Mouse (Mus musculus): ENCODE data around the gene Gfod1.

Gfod1 gene

DNA sequence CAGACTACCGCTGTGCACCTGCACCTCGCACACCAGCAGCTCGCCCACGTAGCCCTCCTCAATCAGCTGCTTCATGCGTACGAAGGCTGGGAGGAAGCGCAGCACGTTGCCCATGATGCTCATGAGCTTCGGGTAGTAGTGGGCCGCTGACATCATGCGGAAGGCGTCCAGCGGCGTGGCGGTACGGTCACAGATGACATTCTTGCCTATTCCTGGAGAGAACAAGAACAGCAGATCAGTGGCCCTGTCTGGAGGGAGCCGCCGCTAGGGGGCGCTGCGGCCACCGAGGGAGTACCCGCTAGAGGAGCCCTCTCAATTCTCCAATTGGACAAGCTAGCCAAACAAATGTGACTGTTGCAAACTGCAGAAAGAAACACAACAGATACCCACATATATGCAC is 102.9 kb downstream of the Gfod1 start:
- no peak for DNase-seq (ENCODE audit: low spot score in 2 of 2)

DNA sequence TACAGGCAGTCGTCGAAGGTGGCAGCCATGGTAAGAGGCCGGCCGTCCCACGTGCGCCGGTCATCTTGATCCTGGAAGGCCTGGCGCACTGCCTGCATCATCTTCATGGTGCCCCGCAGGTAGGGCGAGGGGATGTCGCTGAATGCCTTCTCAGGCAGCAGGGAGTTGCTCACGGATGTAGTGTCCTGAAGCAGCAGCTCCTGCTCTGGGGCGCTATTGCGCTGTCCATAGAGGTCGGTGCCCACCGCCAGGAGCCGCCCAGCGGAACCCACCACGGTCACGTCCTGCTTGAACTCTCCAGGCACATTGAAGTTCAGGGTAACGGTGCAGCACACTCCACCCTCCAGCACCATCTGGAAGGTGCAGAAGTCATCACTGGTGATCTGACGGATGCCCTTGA is 103.5 kb downstream of the Gfod1 start:
- no peak for DNase-seq (ENCODE audit: low spot score in 2 of 2)

DNA sequence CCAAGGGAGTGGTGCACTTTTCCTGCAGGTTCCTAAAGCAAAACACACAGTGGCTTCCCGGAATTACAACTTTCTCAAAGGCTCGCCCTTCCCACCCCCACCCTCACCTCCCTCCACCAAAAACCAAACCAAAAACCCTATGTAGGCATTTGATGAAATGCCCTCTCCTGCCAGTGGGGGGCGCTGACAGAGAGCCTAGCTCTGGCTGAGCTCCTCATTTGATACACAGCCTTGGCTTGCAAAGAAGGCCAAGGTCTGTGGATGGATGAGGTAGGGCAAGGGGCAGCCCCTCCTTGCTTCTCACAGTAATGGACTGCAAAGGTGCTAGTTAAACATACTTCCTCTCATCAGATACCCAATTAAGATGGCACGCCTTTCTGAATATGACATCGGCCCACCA is 104.2 kb downstream of the Gfod1 start:
- no peak for DNase-seq (ENCODE audit: low spot score in 2 of 2)

DNA sequence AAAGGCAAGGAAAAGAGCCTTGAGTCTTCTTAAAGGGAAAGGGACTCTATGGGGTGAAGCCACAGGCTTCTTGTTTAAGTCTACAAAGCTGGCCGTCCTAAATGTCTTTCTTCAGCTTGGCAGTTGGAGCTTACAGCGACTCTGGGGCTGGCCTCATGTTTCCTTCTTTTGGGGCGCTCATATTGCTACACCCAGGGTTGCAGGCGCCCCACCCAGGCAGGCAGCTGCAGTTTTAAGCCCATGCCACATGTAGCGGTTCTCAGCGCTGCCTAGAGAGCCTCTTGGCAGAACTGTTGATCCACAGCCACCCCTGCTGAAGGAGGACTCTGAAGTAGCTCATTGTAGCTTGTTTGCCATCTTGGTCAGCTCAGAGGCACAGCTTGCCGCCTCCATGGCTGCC is 104.7 kb downstream of the Gfod1 start:
- DNase-seq (ENCODE audit: low spot score in 2 of 2): no peak

DNA sequence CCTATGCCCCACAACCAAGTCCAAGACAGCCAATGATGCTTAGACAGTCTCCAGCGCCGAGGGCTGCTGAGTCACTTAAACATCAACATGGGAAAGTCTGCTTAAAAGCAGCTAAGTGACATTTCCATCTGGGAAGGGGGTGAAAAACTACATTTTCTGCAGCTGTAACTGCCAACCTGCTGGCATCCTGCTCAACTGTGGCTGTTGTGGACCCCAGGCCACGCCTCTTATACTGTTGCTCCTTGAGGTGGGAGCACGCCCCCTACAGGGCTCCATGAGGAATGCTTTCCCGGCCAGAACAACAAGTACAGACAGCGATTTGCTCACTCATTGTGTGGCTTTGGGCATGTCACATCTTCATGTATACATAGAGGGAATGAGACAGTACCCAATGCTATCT is 106.8 kb downstream of the Gfod1 start:
- DNase-seq (ENCODE audit: low spot score in 2 of 2): no peak

DNA sequence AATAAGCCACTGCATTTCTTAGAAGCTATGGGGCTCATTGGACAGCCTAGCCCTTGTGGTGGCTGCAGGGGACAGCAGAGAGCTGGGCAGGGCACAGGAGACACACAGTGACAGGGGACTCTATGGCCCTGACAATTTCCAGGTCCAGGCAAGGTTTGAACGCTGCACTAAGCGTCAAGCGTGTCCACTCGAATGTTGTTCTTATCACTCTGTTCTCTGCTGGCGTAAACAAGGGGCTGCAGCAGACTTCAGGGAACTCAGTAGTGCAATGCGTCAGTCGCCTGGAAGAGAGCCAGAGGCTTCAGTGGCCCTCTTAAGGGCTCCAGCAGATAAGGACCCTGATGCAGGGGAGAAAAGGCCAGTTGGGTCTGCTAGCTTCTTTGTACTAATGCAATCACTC is 108.0 kb downstream of the Gfod1 start:
- DNase-seq (ENCODE audit: low spot score in 2 of 2): no peak

DNA sequence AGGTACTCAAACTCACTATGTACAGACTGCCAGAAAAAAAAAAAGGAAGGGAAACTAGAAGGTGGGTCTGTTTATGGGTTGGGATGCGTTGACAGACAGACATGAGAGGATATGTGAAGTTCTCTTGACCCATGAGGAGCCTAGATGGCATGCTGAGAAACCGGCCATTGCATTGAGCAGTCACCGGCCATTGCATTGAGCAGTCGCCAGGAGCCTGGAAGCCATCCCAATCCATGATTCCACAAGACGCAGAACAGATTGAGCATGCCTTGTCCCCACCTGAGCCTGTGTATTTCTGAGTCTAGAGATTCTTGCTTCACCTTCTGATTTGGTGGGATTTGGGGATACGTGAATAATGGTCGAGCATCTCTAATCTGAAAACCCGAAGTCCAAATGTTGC is 110.0 kb downstream of the Gfod1 start:
- DNase-seq (ENCODE audit: low spot score in 2 of 2): no peak

DNA sequence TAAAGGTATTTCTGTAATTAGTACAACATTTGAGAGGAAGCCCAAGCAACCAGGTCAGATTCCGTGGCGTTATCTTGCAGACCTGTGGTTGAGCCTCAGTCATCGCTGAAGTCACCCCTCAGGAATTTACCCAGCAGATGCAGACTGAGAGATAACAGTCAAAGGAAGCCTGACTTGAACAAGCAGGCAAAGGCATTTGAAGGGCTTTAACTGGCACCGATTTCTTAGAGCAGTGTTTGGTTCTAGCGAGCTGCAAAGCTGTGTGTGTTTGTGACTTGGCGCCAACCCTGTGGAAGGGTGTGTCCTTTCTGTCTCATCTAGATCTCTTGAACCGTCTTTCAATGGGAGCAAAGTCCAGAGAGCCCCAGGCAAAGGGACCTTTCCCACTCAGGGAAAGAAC is 110.7 kb downstream of the Gfod1 start:
- peak in 1 of 2 experiments; percentile 38 for DNase-seq (ENCODE audit: low spot score in 2 of 2)

DNA sequence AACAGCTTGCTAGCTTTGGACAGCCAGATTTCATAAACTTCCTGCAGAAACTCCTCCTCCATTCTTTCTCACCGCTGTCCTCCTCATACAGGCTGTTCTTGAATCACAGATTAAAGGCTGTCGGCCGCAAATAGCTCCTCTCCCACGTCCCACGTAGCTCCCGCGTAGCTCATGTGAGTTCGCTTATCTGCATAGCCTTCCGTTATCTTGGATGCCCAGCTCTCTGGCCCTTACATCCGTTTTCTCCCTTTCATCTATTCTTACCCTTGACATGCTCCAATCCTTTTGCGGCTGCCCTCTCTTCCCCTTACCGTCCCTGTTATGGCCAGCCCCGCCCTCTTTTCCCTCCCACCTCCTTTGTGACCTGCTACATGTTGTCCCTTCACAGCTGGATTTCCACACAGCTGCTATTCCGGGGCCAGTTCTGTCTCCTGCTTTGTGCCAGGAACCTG is 112.2 kb downstream of the Gfod1 start:
- DNase-seq (ENCODE audit: low spot score in 2 of 2): no peak

DNA sequence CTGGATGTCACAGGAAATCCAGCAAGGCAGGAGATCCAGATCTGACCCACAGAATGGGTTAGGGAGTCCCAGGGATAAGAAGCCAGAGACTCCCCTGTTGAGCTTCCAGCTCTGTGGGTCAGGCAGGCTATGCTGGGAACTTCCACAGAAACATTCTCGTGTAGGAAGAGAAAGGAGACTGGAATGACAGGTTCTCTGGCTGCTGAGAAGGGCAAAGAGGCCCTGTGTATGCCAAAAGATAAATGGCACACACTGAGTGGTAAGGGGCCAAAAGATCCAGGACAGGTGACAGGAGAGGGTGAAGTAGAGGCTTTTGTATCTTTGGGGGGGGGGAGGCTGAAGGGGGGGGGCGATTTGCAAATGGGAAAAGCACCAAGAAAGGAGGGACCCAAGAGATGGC is 112.7 kb downstream of the Gfod1 start:
- DNase-seq (ENCODE audit: low spot score in 2 of 2): no peak

DNA sequence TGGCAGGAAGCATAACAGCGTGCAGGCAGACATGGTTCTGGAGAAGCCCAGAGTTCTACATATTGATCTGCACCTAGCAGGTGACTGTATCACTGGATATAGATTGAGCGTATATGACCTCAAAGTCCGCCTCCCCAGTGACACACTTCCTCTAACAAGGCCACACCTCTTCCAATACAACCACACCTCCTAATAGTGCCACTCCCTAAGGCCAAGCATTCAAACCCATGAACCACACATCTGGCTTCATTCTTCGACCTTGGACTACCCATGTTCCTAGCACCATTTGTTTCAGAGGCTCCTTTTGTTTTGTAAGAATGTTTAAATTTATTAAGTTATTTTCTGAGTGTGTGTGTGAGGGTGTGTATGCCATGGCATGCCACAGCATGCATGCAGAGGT is 116.2 kb downstream of the Gfod1 start:
- no peak for DNase-seq (ENCODE audit: low spot score in 2 of 2)

DNA sequence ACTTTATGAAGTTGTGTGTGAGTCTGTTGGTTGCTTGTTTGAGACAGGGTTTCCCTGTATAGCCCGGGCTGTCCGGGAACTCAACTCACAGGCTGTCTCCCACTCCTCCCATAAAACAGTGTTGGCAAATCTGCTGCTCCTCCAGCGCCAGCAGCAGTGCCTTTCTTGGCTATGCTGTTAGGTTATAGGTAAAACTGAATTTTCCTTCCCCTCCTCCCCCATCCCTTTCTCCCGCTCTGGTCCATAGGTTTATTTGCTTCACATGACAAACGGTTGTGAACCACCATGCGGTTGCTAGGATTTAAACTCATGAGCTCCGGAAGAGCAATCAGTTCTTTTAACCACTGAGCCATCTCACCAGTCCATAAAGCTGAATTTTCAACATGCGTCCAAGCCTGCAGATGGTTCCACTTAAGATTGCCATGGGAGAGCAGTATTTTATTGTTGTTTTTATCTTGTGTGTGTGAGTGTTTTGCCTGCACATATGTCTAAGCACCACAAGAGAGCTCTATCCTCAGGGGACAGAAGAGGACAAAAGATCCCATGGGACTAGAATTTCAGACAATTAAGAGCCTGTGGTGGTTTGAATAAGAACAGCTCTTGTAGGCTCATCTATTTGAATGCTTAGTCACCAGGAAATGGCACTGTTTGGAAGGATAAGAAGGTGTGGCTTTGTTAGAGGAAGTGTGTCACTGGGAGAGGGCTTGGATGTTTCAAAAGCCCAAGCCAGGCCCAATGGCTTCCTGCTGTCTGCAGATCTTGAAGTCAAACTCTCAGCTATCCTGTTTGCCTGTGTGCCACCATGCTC is 120.5 kb downstream of the Gfod1 start:
- no peak for DNase-seq (ENCODE audit: low spot score in 2 of 2)

DNA sequence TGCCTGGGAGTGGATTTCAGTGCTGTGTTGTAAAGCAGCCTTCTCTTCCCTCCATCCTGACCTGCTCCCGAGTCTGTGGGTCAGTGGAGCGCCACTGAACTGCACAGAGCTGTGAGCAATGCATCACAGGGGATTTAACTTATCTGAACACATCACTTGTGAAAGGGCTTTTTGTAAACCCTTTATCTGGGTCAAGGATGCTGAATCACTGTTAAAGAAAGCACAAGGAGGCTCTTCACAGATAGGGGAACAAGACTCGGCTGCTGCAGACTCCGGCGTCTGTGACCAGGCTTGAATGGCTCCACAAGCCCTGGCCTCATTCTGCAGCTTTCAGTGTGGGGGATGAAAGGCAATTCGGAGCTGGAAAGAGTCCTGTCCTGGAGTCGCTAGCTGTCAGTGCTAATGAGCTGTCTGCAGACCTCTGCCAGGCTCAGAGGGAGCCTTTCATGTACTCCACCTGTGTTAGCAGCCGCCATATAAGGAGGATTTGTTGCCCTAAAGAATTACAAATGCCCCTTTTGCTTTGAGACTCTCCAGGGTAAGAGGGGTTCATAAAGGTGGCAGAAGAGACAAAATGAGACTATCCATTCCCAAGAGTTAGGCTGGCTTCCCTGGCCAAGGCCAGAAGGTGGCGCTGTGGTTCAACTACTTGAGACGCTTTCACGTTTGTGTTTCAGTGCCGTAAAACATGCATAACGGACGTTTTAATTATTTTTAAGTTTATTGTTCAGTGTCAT is 121.3 kb downstream of the Gfod1 start:
- peak; percentile 70 to 80 for DNase-seq (ENCODE audit: low spot score in 2 of 2)

DNA sequence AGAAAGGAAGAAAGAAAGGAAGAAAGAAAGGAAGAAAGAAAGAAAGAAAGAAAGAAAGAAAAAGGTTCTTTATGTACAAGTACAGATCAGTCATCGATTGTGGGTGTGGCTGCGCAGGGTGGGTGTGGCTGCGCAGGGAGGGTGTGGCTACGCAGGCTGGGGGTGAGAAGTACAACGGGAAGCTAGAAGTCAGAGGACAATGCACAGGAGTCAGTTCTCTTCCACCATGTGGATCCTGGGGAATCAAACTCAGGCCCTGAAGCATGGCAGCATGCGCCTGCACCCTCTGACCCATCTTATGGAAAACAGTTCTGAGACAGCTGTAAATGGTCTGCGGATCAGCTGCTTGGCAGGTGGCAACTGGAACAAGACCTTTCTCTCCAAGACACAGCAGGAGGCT is 122.9 kb downstream of the Gfod1 start:
- no peak for DNase-seq (ENCODE audit: low spot score in 2 of 2)

DNA sequence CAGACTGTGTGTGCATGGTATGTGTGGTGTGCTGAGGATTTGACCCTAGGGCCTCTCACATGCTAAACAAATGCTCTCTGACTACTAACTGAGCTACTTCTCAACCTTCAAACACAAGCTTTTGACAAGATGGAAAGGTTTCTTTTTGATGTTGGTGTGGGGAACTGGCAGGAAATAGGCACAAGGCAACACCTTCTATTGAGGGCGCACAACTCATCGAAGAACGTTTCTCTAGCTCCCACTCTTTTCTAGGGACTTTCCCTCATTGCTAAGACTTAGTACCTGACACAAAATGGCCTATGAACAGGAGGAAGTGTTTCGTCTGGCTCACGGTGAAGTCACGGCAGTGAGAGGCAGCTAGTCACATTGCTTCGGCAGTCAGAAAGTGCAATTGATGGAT is 126.7 kb downstream of the Gfod1 start:
- DNase-seq (ENCODE audit: low spot score in 2 of 2): no peak

DNA sequence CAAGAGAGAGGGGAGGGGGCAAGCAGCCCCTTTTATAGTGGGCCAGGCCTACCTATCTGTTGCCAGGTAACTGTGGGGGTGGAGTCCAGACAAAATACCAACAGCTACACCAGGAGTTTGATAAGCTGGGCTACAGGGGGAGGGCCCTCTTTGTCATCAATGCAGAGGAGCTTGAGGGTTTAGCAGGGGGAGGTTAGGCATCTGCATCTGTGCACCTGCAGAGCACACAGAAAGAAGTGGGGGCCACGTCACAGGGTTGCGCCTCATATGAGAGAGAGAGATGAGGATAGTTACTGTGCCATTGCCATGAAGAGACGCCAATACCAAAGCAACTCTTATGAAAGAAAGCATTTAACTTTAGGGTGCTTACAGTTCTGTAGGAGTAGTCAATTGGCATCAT is 127.3 kb downstream of the Gfod1 start:
- no peak for DNase-seq (ENCODE audit: low spot score in 2 of 2)

DNA sequence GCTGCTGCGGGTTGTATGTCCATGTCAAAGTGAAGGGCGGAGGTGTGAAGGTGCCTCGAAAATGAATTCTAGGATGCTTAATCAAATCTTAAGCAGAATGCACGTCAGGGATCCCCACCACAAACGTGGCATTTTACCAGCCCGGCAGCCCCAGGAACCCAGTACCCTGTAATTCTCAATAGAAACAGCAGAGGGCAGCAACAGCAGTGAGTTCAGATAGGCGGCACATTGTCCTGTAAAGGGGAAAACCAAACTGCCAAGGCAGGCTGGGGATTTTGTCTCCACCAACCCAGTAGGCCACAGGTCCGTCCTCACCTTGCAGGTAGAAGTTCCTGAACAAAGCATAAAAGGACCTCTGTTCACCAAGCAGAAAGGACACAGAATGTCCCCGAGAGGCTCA is 130.7 kb downstream of the Gfod1 start:
- peak; percentile 69 to 74 for DNase-seq (ENCODE audit: low spot score in 2 of 2)

DNA sequence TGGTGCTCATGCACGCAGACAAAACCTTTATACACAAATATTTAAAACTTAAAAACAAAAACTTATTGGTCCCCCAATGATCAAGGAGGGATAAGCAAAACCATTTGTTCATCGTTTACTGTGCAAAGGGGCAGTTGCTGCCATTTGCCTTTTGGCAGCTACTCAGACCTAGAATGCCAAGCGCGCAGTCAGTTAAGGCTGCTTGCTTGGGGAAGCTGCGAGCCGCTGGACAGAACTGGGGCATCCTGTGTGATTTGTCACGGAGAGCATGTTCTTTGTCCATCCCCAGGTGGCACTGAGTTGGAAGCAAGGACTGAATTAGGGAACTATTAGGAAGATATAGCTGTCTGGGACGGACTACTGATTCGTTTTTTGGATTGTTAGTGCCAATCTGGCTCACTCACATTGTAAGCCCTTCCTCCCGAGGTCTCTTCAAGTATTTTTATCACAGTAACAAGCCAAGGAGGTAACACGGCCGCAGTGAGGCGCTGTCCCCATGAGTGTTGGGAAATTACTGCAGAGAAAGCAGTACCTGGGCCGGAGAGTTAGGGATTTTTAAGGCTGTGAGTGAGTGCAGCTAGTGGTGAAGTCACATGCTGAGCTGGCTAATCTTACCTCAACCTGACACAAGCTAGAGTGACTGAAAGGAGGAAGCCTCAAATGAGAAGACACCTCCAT is 131.8 kb downstream of the Gfod1 start:
- no peak for DNase-seq (ENCODE audit: low spot score in 2 of 2)

DNA sequence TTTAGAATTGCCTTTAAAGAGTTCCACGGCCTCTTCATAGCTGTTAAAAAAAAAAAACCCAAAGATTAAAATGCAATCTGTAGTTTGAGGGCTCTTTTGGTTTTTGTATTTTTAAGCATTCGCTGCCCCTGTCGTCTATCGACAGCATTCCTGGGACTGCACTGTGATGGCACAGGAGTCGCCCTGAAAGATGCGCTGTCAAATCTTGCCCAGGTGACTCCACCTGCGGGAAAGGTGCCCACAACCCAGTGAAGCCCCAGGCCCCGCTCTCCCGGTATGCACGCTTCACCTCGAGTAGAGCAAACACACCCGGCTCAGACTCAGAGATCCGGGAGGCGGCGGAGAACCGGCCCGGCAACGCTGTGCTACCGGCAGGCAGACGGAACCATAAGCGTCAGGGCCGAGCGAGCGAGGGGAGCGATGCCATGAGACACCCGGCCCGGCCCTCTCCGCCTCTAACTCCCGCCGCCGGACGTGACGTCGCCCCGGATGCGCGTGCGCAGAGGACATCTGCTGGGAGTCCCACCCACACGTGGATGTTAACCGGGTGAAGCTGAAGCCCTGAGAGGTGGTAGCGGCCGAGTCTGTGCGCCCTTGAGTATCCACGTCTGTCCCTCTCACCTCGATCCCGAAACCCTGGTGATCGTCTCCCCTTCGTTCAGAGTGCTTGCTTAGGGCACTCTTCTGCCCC is 132.8 kb downstream of the Gfod1 start, which contains the start of gene Tbc1d7:
Gene Tbc1d7, minus strand, starts transcription at position 482 of the 691 bp plus-strand sequence.
- DNase-seq (ENCODE audit: low spot score in 2 of 2): peak; percentile 97 to 98

DNA sequence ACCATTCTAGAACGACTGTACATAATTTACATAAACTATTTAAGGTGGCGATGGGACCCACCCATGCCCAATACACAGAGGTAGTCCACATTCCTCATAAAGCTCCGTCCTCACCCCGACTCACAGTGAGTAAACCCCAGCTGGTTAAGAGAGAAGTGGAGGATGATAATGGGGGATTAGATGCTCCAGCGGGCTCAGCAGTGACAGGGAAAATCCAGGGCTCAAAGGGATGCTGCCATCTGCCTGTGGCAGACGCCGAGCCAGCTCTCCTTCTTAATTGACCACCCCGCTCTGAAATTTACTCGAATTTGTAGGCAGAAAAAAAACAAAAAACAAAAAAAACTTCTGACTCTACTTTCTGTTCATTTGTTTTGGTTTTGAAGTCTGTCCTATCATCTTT is 136.3 kb downstream of the Gfod1 start:
- DNase-seq (ENCODE audit: low spot score in 2 of 2): no peak

DNA sequence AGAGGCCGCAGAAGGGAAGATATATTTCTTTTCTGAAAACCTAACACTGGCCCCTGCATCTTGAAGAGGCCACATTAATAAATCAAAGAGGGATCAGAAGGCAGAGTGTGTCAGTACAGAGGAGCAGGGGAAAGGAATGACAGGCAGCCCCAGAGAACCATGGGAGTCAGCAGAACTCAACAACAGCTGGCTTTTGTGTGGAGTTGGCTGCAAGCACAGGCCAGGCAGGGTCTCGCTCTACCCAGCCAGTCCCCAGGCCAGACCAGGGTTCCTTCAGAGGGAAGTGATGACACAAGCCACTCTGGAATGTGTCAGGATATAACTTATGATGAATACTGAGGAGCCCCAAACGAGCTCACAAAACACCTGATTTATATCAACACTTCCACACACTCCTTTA is 144.5 kb downstream of the Gfod1 start:
- DNase-seq (ENCODE audit: low spot score in 2 of 2): no peak

DNA sequence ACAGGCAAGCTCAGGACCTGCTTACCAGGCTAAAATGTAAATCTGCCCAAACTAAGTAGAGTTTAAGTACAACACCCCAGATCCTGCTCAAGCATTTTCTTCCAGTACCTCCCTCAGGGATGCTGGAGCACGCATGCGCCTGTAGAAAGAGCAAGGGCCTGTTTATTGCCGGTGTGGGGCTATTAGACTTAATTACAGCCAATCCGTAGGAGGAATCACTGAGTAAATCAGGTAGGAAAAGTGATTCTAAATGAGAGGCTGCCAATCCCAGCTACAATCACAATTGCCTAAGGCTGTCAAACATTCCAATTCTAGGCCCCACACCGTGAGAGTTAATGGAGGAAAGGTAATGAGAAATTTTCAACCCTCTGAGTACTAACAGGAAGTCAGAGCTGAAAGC is 145.7 kb downstream of the Gfod1 start:
- no peak for DNase-seq (ENCODE audit: low spot score in 2 of 2)
